Mouse (Mus musculus) E14TG2a.4 (cell line): ENCODE measurements around the gene Nfs1.

Source experiments
- CTCF ChIP-seq: conservative IDR thresholded peaks from 2 replicates; pipeline ENCODE4 v1.5.1; 2014; ENCODE audit warnings: low read length
- NANOG ChIP-seq: IDR thresholded peaks from 2 replicates; pipeline ENCODE4 v1.6.1; 2014; ENCODE audit warnings: borderline replicate concordance, low read length, mixed read lengths

DNA sequence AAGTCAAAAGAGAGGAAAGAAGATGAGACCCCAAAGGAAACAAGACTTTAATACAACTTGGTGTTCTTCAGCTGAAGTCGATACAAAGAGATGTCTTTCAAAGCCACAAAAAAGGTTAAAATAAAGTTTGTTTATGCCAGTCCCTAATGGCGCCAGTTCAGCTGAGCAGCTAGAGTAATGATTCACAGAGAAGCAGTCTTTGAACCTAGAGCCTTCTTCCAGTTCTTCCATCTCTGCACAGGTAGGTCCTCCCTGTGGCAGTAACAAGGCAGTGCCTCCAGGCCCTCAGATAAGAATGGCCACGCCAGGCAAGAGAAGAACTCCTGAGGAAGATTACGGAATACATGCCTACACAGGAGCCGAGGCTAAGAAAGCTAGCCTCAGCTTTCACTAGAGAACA, 20.3 kb downstream of the Nfs1 start:
- TF ChIP-seq CTCF (no peak), NANOG (no peak)
